Mouse (Mus musculus): ENCODE measurements around the gene Plbd2.
A peak's percentile ranks its signal among the peaks of the same experiment; 100 is the strongest.

The Plbd2 gene

DNA sequence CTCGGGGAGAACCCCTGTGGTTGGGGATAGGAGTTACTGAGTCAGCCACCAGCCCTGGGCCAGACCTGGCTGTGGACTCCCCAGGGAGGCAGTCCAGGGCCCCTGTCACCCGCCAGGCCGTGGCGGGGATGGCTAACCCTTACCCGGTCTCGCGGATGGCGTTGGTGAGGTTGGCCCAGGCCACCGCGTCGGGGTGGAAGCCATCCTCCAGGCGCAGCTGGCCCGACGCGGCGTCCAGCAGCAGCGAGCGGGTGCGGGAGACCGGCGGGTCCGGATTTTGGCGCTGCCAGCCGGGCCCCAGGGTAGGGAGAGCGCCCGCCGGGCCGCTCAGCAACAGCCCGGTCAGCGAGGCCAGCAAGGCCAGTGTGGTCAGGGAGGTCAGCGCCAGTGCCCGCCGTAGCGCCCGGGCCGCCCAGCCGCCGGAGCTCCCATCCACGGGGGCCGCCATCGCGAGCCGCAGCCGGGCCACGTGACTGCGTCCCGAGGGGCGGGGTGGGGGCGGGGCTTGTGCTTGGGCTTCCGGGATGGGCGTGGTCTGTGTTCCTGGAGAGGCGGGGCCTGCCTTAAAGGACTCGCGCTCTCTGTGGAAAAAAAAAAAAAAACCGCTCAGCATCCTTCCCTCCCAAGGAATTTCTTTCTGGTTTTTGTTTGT is at the start of gene Plbd2:
Gene Plbd2 (minus strand): TSS at position 482 of the 652 bp plus-strand sequence.
- peak; percentile 69 to 79 for DNase-seq (ENCODE audit: low spot score in 2 of 2)

DNA sequence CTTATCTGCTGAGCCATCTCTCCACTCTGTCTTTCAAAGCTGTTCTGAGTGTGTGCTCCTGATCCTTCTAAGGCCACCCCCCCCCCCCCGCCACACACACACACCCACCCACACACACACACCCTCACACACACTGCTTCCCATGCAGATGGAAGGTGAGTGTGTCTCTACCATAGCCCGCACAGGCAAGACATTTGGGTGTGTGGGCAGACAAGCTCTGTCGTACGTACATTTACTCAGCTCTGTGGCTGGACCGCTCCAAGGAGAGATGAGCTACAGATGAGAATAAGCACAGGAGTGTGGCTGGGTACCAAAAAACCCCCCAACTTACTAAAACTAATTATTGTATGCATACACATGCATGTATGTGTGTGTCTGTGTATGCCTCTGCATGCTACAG is 47.2 kb upstream of the Plbd2 start:
- DNase-seq (ENCODE audit: low spot score in 2 of 2): no peak

DNA sequence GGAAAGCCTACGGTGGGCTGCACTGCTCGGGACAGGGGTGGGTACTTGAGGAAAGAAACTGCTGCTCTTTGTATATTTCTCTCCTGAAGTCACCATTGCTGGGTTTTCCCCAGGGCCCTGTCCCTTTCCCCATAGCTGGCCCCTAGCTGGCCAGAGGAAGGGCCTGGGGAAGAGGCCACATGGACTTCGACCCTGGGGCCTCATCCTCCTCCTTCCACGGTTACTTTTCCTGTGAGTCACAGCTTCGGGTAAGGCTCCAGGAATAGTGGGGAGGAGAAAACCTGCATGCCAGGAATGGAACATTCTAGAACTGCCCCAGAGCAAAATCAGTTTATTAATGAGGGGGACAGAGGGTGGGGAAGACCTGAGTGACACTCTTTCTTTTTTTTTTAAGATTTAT is 46.7 kb upstream of the Plbd2 start:
- DNase-seq (ENCODE audit: low spot score in 2 of 2): no peak

DNA sequence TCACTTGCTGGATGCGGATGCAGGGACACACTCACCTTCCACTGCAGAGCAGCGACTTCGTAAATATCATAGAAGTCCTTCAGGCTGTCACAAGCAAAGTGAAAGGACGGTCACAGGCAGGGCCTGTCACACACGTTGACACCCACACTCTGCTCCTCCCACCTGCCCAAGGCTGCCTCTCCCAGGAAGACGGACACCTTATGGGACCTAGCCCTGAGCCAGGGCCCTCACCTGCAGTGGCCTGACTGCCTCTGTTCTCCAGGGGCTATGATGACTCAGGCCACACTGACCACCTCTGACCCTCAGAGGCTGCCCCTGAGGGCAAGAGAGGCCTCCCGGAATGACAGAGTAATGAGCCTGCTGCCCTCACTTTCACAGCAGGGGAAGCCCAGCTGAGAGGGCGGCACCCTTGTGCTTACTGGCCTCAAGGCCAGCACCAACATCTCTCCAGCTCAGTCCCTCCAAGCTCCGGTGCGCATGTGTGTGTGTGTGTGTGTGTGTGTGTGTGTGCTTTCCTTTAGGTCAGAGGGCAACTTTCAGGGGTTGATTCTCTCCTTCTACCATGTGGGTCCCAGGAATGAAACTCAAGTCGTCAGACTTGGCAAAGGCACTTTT is 44.9 kb upstream of the Plbd2 start:
- no peak for DNase-seq (ENCODE audit: low spot score in 2 of 2)

DNA sequence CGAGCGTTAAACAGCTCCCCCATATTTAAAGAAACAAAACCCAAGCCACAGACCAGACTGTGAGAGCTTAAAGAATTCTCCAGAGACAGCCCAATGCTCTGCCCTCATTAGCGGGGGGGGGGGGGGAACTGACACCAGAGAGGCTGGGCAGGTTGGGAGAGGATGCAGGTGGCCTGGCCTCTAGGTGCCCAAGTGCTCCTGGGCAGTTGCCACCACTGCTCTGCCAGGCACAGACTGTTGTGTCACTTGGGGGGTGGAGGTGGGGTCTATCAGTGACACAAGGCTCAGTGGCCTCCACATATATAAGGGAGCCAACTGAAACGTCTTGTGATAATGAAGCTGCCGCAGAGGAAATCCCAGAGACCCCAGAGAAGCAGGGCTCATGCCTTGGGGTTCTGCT is 33.2 kb upstream of the Plbd2 start:
- DNase-seq (ENCODE audit: low spot score in 2 of 2): no peak

DNA sequence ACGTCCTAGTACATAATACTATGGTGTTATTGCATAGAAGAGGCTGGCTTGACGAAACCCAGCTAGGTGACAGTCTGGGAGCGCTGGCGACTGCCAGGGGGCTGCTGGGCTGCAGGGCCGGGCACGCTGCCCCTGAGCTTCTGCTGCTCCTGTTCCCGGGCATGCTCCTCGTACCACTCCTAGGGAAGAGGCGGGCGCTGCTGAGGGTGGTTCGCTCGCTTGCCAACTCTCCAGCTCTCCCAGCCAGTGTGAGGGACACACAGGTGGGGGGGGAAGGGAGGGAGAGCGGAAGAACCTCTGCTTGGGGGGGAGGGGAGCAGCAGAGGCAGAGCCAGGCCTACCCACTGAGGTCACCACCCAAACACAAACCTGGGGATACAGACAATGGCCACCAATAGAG is 32.6 kb upstream of the Plbd2 start:
- no peak for DNase-seq (ENCODE audit: low spot score in 2 of 2)

DNA sequence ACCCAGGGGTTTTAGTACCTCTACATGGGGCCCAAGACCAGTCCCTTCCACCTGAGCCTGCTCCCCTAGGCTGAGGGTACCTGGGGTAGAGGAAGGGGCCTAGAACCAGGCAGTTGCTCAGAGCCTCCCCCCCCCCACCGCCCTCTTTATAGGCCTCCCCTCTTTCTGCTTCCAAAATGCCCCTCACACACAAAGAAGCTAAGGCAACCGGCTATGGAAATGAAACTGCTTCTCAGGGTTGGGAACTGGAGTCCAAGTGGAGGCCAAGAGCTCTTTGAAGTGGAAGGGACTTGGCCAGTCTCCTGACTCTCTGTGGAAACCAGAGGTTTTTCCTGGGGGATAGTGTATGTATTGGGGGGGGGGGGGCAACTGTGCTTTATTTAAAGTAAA is 31.3 kb upstream of the Plbd2 start:
- no peak for DNase-seq (ENCODE audit: low spot score in 2 of 2)

DNA sequence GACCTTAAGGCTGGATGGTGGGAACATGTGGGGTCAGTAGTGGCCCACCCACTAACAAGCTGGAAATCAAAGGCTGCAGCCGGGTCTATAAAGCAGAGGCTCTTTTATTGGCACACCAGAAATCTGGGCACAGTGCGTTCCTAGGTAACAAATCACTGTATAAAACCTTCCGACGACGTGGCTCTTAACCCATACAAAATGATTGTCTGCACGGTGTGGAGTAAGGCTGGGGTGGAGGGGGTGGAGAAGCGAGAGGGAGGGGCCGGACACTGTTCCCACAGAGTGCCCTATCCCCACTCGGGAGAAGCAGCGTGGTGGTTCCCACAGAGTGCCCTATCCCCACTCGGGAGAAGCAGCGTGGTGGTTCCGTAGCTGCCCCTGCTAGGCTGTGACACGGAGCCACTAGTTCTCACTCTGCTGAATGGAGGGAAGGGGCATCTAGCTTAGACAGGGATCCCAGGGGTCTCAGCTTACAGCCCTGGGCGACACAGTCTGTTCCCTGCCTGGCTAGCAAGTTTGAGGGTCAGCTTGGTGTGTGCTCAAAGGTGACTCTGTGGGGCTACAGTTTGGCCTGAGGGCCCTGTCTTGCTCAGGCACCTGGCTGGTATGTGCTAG is 30.8 kb upstream of the Plbd2 start:
- no peak for DNase-seq (ENCODE audit: low spot score in 2 of 2)

DNA sequence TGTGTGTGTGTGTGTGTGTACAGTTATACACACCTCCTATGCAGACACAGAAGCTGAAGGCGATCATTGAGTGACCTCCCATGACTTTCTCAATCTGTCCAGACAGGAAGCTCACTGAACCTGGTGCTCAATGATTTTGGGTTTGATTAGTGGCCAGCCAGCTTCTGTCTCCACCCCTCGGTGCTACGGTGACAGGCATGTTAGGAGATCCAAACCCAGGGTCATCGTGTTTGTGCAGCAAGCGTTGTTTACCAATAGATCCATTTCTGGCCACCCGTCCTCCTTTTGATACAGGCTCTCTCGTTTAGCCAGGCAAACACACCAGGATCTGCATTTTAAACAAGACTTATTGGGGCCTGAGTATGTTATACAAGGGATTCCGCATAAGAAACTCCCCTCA is 28.2 kb upstream of the Plbd2 start:
- no peak for DNase-seq (ENCODE audit: low spot score in 2 of 2)

DNA sequence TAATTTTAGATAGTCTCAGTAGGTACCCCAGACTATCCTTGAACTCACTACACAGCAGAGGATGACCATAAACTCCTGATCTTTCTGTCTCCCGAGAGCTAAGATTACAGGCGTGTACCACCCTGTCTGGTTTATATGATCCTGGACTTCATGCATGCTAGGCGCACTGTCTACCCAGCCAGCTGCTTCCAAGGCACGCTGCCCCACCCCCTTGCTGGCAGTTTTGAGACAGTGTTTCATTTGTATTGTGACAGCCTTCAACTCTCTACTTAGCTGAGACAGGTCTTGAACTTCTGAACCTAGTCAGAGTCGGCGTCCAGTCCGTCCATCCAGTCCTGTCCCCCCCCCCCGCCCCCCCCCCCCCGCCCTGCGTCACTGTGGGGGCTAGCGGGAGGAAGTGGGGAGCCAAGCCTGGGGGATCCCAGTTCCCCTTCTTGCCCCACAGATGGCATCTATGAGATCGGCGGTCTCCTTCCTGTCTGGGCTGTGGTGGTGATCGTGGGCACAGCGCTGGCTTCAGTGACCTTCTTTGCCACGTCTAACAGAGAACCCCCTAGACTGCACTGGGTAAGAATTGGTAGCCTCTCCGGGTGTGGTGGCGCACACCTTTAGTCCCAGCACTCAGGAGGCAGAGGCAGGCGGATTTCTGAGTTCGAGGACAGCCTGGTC is 24.0 kb upstream of the Plbd2 start:
- peak; percentile 35 to 41 for DNase-seq (ENCODE audit: low spot score in 2 of 2)

DNA sequence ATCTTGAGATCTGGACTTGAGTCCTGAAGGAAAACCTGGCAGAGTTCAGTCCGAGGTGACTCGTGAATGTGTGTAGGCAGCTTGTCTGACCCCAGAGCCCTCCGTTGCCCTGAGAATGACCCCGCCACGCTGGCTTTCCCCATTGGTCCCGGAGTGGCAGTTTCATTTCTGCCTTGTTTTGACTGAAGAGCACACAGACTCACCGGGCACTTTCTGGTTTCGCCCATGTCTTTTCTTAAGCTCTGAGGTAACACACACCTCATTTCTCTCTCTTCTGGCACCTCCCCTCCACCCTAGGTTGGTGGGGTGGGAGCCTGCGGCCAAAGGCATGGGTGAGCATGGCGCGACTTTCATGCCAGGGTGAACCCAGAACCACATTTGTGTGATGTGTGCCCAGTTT is 22.9 kb upstream of the Plbd2 start:
- no peak for DNase-seq (ENCODE audit: low spot score in 2 of 2)

DNA sequence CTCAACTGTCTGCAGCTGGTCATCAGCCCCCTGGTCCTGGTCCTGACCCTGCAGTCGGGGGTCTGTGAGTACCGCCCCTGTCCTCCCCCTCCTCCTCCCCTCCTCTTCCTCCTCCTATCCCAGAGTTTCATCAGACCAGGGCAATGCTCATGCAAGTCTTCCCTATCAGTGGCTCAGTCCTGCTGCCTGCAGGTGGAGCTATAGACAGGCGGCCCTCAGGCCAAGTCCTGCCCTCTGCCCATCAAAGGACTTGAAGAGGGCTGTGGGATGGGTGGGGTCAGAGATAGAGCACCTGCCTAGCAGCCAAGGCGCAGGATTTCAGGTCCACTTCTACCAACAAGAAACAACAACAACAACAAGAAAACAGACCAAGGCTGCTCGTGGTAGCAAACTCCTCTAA is 22.3 kb upstream of the Plbd2 start:
- no peak for DNase-seq (ENCODE audit: low spot score in 2 of 2)

DNA sequence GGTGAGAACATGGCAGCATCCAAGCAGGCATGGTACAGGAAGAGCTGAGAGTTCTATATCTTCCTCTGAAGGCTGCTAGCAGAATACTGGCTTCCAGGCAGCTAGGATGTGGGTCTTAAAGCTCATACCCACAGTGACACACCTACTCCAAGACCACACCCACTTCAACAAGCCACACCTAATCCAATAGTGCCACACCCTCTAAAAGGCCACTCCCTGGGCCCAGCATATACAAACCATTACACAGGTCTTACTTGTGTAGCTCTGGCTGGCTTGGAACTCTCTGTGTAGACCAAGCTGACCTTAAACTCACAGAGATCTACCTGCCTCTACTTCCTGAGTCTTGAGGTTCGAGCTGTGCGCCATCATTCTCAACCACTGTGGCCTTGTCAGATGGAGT is 21.3 kb upstream of the Plbd2 start:
- no peak for DNase-seq (ENCODE audit: low spot score in 2 of 2)

DNA sequence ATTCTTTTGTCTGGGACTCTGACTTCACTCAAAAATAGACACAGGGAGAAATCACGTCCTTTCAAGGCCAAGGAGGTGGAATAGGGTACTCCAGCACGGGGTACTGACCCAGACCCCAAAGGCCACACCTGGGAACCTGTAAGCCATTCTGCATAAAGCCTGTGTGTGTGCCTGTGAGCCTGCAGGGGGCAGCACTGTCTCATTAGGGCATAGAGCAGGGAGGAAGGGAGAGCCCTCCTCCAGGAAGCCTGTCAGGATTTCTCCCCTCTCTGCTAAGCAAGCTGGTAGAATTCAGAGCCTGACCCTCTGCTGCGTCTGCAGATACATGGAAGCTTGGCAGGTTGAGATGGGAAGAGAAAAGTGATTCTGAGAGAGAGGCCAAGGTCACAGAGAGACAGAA is 19.2 kb upstream of the Plbd2 start:
- DNase-seq (ENCODE audit: low spot score in 2 of 2): peak; percentile 39 to 50

DNA sequence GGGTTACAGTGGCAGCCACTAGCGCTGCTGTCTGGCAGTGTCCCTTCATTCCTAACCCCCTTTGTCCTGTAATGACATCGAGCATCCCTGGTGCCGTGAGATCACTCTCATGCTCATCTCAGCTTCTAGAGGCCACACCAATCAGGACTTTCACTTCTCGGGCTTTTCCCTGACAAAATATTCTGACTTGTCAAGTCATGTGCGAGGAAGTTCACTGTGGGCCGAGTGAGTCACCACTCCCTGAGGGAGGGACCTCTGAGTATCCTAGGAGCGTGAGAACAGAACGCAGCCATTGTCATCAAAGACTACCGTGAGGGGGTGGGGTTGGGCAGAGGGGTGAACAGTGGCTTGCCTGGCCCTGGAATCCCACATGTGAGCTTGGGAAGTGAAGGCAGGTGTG is 14.1 kb upstream of the Plbd2 start:
- DNase-seq (ENCODE audit: low spot score in 2 of 2): peak in 1 of 2 experiments; percentile 36

DNA sequence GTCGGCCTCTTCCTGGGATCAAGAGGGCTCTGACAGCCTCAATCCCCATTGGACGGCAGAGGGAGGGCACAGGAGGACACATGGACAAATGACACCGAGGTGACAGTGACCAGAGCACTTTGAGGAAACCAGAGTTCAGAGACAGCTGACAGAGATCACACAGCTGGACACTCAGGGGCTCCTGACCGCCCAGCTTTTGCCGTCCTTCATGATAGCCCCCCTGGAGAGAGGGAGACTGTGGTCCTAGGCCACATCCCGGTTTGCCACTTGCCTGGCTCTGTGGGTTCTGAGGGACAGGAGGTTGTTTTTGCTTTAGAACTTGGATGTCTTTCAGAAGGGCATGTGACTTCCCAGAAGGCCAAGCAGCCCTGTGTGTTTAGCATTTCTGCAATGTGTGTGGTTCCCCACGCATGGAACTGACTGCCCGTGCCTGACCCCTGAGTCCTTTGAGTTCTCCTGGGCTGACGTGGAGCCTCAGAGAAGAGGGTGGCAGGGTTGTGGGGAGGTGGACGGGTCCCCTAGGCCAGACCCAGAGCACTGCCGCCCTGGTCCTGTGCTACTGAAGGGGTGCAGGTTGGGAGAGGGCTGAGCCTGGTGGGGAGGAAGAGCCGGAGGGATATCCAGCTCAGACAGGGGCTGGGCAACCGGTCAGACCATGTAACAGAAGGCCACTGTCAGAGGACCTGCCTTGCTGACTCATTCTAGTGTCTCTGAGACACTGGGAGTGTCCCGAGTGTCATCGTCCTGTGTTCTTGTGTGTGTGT is 13.0 kb upstream of the Plbd2 start:
- DNase-seq (ENCODE audit: low spot score in 2 of 2): no peak

DNA sequence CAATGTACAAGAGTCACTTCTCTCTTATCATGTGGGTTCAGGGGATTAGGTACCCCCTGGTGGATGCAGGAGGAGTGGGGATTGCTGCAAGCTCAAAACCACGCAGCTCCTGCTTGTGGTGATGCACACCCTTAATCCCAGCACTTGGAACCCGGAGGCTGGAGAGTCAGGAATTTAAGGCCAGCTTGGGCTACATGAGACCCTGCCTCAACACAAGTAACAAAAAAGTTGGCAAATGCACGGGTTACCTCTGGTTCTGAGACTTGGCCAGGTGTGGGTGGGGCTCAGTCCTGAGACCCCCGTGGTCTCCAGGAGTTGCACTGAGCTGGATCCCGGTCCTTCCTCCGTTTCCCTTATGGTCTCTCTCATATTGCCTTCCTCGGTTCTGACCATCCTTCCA is 12.0 kb upstream of the Plbd2 start:
- DNase-seq (ENCODE audit: low spot score in 2 of 2): no peak

DNA sequence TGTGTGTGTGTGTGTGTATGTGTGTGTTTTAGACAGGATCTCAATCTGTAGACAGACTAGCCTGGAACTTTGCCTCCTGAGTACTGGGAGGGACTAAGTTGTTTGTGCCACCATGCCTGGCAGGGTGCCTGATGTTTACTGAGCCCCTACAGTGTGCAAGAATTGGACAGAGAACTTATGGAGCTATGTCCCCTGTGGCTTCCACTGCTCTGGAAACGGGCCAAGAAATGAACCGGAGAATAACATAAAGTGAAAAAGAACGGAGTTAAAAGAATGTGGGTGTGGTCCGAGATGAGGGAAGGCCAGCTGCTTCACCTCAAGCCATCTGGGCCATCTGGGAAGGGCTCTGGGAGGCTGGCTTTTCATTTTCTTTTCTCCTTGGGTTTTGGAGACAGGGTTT is 11.3 kb upstream of the Plbd2 start:
- no peak for DNase-seq (ENCODE audit: low spot score in 2 of 2)

DNA sequence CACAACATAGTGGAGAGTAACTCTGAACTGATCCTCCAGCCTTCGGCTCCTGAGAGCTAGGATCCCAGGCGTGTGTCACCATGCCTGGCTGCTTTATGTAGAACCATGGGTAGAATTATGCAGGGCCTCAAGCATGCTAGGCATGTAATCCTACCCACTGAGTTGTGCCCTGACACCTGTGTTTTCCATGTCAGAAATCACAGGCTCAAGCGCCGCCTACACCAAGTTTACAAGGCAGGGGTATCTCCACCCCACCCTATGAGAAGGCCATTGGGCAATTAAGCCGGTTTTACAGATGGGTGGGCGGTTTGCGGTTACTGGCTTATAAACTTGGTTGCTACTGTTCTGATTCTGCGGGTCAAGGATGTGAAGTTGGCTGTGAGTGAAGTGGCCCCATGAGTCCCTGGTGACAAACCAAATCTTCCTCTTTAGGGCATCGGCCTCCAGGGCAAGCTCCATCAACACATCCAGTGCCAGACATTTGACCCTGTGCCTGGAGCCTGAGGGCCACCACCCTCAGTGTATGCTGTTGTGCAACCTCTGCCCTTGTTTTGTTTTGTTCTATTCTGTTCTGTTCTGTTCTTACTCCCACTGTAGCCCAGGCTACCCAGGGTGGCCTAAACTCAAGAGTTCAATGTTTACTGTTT is 10.7 kb upstream of the Plbd2 start:
- no peak for DNase-seq (ENCODE audit: low spot score in 2 of 2)

DNA sequence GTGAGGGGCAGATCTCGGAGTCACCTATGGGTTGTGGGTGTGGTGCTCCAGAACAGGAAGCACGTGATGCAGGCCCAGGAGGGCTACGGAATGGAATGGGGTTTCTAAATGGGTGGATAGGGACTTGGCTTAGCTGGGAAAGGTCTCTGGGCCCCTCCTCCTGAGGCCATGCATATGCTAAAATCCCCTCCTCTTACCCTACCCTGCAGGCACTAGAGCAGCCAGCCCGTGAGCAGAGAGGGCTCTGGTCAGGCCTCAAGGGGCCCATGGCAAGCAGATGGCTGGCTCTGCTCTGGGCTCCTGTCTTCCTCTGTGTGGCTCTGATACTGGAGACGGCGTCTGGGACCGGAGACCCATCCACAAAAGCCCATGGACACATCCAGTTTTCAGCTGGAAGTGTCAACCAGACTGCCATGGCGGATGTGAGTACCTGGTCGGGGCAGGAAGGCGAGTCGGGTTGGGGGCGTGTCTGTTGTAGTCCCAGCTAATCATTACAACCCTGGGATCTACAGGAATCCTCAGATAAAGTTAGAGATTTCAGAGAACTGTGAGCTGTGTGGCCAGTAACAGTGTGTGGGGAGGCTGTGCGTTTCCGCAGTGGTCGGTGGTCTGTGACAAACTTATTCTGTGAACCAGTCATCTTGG is 9.6 kb upstream of the Plbd2 start:
- no peak for DNase-seq (ENCODE audit: low spot score in 2 of 2)

DNA sequence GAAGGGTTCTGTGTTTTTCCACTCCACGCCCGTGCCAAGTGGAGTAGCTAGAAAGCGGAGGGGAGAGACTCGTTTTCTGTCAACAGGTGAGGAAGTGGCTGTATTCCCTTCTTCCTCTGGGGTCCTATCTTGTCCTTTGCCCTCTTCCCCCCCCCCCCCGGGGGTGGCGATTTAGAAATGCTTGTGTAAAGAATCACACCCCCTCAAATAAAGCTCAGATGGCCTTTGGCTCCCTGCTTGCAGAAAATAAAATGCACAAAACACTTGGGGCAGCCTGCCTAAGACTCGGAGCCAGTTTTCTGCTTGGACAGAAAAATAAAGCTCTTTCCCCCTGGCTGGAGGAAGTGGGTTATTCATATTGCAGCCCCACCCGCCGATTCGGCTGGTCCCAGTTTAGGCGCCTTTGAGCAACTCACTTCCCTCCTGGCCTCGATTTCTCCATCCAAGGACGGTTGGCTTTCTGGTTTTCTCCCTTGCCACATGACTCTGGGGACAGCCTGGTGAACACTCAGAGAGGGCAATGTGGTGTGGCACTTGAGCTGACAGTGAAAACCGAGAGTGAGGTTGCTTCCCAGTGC is 8.3 kb upstream of the Plbd2 start:
- DNase-seq (ENCODE audit: low spot score in 2 of 2): peak in 1 of 2 experiments; percentile 46

Measured in spleen, postnatal 36 days (tissue).